Mouse (Mus musculus): ENCODE data around the gene Ppl. TPM values are rescaled to one million over a fixed set of nuclear protein-coding genes. Genes with fewer than 3 reads are reported as not detected.

Ppl gene
- polyA plus RNA-seq (2017; shearing (Covaris generic)), result 0.02 TPM

GRCm38 (mm10) chr16:5132401-5132801 lies at the start of gene Ppl:
Gene Ppl, minus strand, starts transcription at chr16:5132421.

GRCm38 (mm10) chr16:5147037-5147385 lies 14.8 kb upstream of the Ppl start, which contains the start of gene Sec14l5:
Gene Sec14l5, plus strand, starts transcription at chr16:5147109.

GRCm38 (mm10) chr16:5049774-5050234 lies 82.4 kb downstream of the Ppl start, which contains the start of the genes Glyr1 and Ubn1:
Gene Glyr1, minus strand, starts transcription at chr16:5049863.
Gene Ubn1, plus strand, starts transcription at chr16:5050057.

Other genes with a start within 250 kb of the Ppl start
- gene Mgrn1, start 246.2 kb downstream of the Ppl start, polyA plus RNA-seq (2017; shearing (Covaris generic)), result 67.8 TPM
- gene Nudt16l1, start 193.7 kb downstream of the Ppl start, polyA plus RNA-seq (2017; shearing (Covaris generic)), result 146 TPM
- 81.4 TPM for gene Anks3, start 168.2 kb downstream of the Ppl start, polyA plus RNA-seq (2017; shearing (Covaris generic))
- 0.07 TPM for gene Sept12, start 134.6 kb downstream of the Ppl start, polyA plus RNA-seq (2017; shearing (Covaris generic))
- not detected for gene Smim22, start 125.1 kb downstream of the Ppl start, polyA plus RNA-seq (2017; shearing (Covaris generic))
- 19.7 TPM for gene Rogdi, start 118.9 kb downstream of the Ppl start, polyA plus RNA-seq (2017; shearing (Covaris generic))
- gene Glyr1, start 82.6 kb downstream of the Ppl start, polyA plus RNA-seq (2017; shearing (Covaris generic)), result 160 TPM
- 43.5 TPM for gene Ubn1, start 82.4 kb downstream of the Ppl start, polyA plus RNA-seq (2017; shearing (Covaris generic))
- not detected for gene Sec14l5, start 14.7 kb upstream of the Ppl start, polyA plus RNA-seq (2017; shearing (Covaris generic))
- gene Nagpa, start 71.6 kb upstream of the Ppl start, polyA plus RNA-seq (2017; shearing (Covaris generic)), result 51.0 TPM
- gene AU021092, start 89.9 kb upstream of the Ppl start, polyA plus RNA-seq (2017; shearing (Covaris generic)), result not detected
- gene Alg1, start 101.2 kb upstream of the Ppl start, polyA plus RNA-seq (2017; shearing (Covaris generic)), result 54.1 TPM
- 49.5 TPM for gene Eef2kmt, start 123.6 kb upstream of the Ppl start, polyA plus RNA-seq (2017; shearing (Covaris generic))

All from CD4-positive, CD25-positive, alpha-beta regulatory T cell (primary cell).